Mouse (Mus musculus) liver, embryonic 14.5 days (tissue): ENCODE data around the gene Smyd4. TPM values are rescaled to one million over a fixed set of nuclear protein-coding genes. Genes with fewer than 3 reads are reported as not detected.

Experiments used
- ATAC-seq: fragments of 200-750 bp; cut with Nextera tagmentation; 2 replicates; pipeline ENCODE4 v1.8.0; 2017; ENCODE audit warnings: moderate number of reproducible peaks, mild to moderate bottlenecking, moderate library complexity; ENCODE audit not compliant: insufficient read depth
- DNase-seq, 3 experiments: peaks; one replicate each; pipeline ENCODE4 v3.0.0-alpha.2; 2012 to 2013; ENCODE audit warnings: low read depth in 3 of 3, low spot score in 3 of 3
- H3K27ac ChIP-seq: fragments of 300-500 bp; sonication (generic); 2 replicates; pipeline ENCODE4 v1.5.1; 2014; ENCODE audit warnings: moderate library complexity, mild to moderate bottlenecking, control low read depth, inconsistent platforms
- H3K27me3 ChIP-seq: fragments of 300-500 bp; sonication (generic); 2 replicates; pipeline ENCODE4 v1.6.1; 2014; ENCODE audit warnings: mild to moderate bottlenecking, low read length, moderate library complexity; ENCODE audit not compliant: control insufficient read depth, insufficient read depth
- H3K36me3 ChIP-seq: fragments of 300-500 bp; sonication (generic); replicated peaks from 2 replicates; pipeline ENCODE4 v1.6.1; 2014; ENCODE audit warnings: low read depth; ENCODE audit not compliant: control insufficient read depth, insufficient read depth
- H3K4me1 ChIP-seq, 2 experiments: fragments of 200-500 bp in 1 of 2; fragments of 300-500 bp in 1 of 2; sonication (generic) in 1 of 2; replicated peaks; 2 replicates each; pipeline ENCODE4 v1.6.1; 2012 to 2014; ENCODE audit warnings: antibody characterized with exemption in 1 of 2, inconsistent platforms in 1 of 2, low read length in 1 of 2; ENCODE audit not compliant: control insufficient read depth in 2 of 2, insufficient read depth in 2 of 2
- H3K4me2 ChIP-seq: fragments of 300-500 bp; sonication (generic); 2 replicates; pipeline ENCODE4 v1.6.1; 2014; ENCODE audit warnings: low read depth, mild to moderate bottlenecking, control low read depth, moderate library complexity
- H3K4me3 ChIP-seq, 2 experiments: fragments of 200-500 bp in 1 of 2; fragments of 300-500 bp in 1 of 2; sonication (generic) in 1 of 2; 2 replicates each; pipeline ENCODE4 v1.5.1; 2012 to 2014; ENCODE audit warnings: low read depth in 2 of 2, low read length in 2 of 2, mild to moderate bottlenecking in 2 of 2, control low read depth in 1 of 2, inconsistent platforms in 1 of 2, moderate library complexity in 1 of 2; ENCODE audit not compliant: insufficient read depth in 1 of 2
- H3K9ac ChIP-seq: fragments of 300-500 bp; sonication (generic); replicated peaks from 2 replicates; pipeline ENCODE4 v1.6.1; 2014; ENCODE audit warnings: mild to moderate bottlenecking, control low read depth, moderate library complexity
- H3K9me3 ChIP-seq: fragments of 300-500 bp; sonication (generic); 2 replicates; pipeline ENCODE4 v1.6.1; 2016; ENCODE audit warnings: low read length, mixed read lengths; ENCODE audit not compliant: control insufficient read depth
- CTCF ChIP-seq: IDR thresholded peaks from 2 replicates; pipeline ENCODE4 v1.5.1; 2016; ENCODE audit warnings: antibody characterized with exemption, low read depth, control low read depth
- EP300 ChIP-seq: IDR thresholded peaks from 2 replicates; pipeline ENCODE4 v1.6.1; 2016; ENCODE audit warnings: antibody characterized with exemption, low read depth
- WGBS: fragments of 180-500 bp; shearing (Covaris S2); extraction: QIAGEN DNeasy Blood & Tissue Kit; methylation state at CpG from one replicate; pipeline ENCODE4 v1.1.7; 2014; ENCODE audit not compliant: insufficient replicate concordance; 5-methylcytosine and 5-hydroxymethylcytosine counted together
- polyA plus RNA-seq, 2 experiments: library from polyadenylated mRNA; depleted of rRNA in 1 of 2; stranded (reverse) in 1 of 2; unstranded in 1 of 2; fragments of >200 nt; fragmentation: Nextera tagmentation in 1 of 2; extraction: Ambion mirVana in 1 of 2; gene quantifications; 2 replicates each; pipeline versions ENCODE4 v1.2.1 to v1.2.3; 2012 to 2014

Gene Smyd4
- polyA plus RNA-seq, 2 experiments: 2.2 to 2.7 TPM

GRCm38 (mm10) chr11:75410591-75410990, 62.4 kb downstream of the Smyd4 start:
- ATAC-seq (no peak), DNase-seq (no peak)
- Histone ChIP-seq H3K36me3 (no peaks in the 10 kb centered on the region), H3K27me3 (no peaks in the 10 kb centered on the region), H3K9ac (no peak overlapping the region), H3K4me1 (no peaks in the 10 kb centered on the region), H3K4me3 (no peak overlapping the region), H3K27ac (no peak overlapping the region), H3K9me3 (no peaks in the 10 kb centered on the region), H3K4me2 (no peak overlapping the region)
- 71% methylated on average over 7 of the region's 7 CpGs for WGBS
- no peak for TF ChIP-seq CTCF
- TF ChIP-seq EP300: no peak

GRCm38 (mm10) chr11:75415096-75415495, 66.9 kb downstream of the Smyd4 start:
- no peaks in the 10 kb centered on the region for H3K9me3 ChIP-seq
- H3K4me2 ChIP-seq: no peak overlapping the region
- H3K27me3 ChIP-seq: no peaks in the 10 kb centered on the region
- no peaks in the 10 kb centered on the region for H3K4me1 ChIP-seq
- TF ChIP-seq EP300 (no peak), CTCF (no peak)
- DNase-seq (no peak), ATAC-seq (no peak)
- no peaks in the 10 kb centered on the region for H3K36me3 ChIP-seq
- 20% methylated on average over 7 of the region's 7 CpGs for WGBS
- no peak overlapping the region for H3K9ac ChIP-seq
- no peak overlapping the region for H3K4me3 ChIP-seq
- H3K27ac ChIP-seq: no peak overlapping the region

GRCm38 (mm10) chr11:75415994-75416393, 67.8 kb downstream of the Smyd4 start:
- no peaks in the 10 kb centered on the region for H3K9me3 ChIP-seq
- 61% methylated on average over 13 of the region's 13 CpGs for WGBS
- no peak for DNase-seq
- H3K4me2 ChIP-seq: no peak overlapping the region
- TF ChIP-seq CTCF: no peak
- TF ChIP-seq EP300: no peak
- H3K9ac ChIP-seq: no peak overlapping the region
- no peak overlapping the region for H3K4me3 ChIP-seq
- no peaks in the 10 kb centered on the region for H3K4me1 ChIP-seq
- no peaks in the 10 kb centered on the region for H3K36me3 ChIP-seq
- no peak overlapping the region for H3K27ac ChIP-seq
- no peaks in the 10 kb centered on the region for H3K27me3 ChIP-seq
- ATAC-seq: no peak

- TF ChIP-seq EP300 (no peak), CTCF (no peak)
- Histone ChIP-seq H3K4me3 (no peak overlapping the region), H3K4me1 (peaks cover 0 to 6% of the 10 kb centered on the region in 2 experiments; a peak in 2 of 4 replicates), H3K9ac (no peak overlapping the region), H3K27me3 (no peaks in the 10 kb centered on the region; the same call in 1 of the 2 replicates), H3K4me2 (no peak overlapping the region), H3K9me3 (no peaks in the 10 kb centered on the region), H3K36me3 (no peaks in the 10 kb centered on the region), H3K27ac (no peak overlapping the region)
- DNase-seq (no peak), ATAC-seq (no peak)
- 62% methylated on average over 7 of the region's 7 CpGs for WGBS
Measured at GRCm38 (mm10) chr11:75420037-75420436, 71.8 kb downstream of the Smyd4 start.

GRCm38 (mm10) chr11:75420810-75421374, 72.7 kb downstream of the Smyd4 start:
- 44% methylated on average over 5 of the region's 5 CpGs for WGBS
- ATAC-seq (no peak), DNase-seq (no peak)
- Histone ChIP-seq H3K4me1 (peaks cover 0 to 6% of the 10 kb centered on the region in 2 experiments; a peak in 2 of 4 replicates), H3K4me2 (peak overlapping the region; percentile 45), H3K27ac (no peak overlapping the region), H3K9ac (no peak overlapping the region), H3K9me3 (no peaks in the 10 kb centered on the region), H3K27me3 (no peaks in the 10 kb centered on the region; the same call in 1 of the 2 replicates), H3K4me3 (peak overlapping the region in 1 of 2 experiments; percentile 45; a peak in 1 of 4 replicates), H3K36me3 (no peaks in the 10 kb centered on the region)
- no peak for TF ChIP-seq CTCF
- no peak for TF ChIP-seq EP300
